Mouse (Mus musculus) cerebellum, postnatal 4 days (tissue): Measurements from ENCODE around the gene Swt1.
"Not testable (repeated sequence)": the region's sequence is repeated elsewhere in the genome, so short reads cannot be mapped to it uniquely, and the experiment has no call there.

ENCODE experiments used
- DNase-seq, 2 experiments: peaks; one replicate each; pipeline ENCODE4 v3.0.0; 2022; ENCODE audit warnings: low spot score in 2 of 2, mixed read lengths in 1 of 2

Gene Swt1

GRCm38 (mm10) chr1:151366944-151367605 is 61.2 kb downstream of the Swt1 start:
- no peak for DNase-seq

GRCm38 (mm10) chr1:151359374-151359773 is 68.9 kb downstream of the Swt1 start:
- no peak for DNase-seq

DNA sequence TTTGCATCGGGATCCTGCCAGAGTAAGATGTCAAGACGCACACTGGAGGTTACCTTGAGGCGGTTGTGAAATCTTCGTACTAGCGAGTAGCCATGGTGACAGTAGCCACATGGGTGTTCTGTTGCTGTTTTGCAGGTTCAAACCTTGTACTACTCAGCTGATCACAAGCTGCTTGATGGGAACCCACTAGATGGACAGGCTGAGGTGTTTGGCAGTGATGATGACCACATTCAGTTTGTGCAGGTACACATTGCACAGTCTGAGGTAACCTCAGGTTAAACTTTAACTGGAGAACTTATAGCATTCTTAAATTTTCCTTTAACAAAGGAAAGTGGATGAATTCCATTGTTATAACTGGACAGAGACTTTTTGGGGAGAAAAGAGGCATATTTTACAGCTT is 72.3 kb downstream of the Swt1 start:
- no peak for DNase-seq

GRCm38 (mm10) chr1:151352911-151353310 is 75.3 kb downstream of the Swt1 start:
- no peak for DNase-seq

DNA sequence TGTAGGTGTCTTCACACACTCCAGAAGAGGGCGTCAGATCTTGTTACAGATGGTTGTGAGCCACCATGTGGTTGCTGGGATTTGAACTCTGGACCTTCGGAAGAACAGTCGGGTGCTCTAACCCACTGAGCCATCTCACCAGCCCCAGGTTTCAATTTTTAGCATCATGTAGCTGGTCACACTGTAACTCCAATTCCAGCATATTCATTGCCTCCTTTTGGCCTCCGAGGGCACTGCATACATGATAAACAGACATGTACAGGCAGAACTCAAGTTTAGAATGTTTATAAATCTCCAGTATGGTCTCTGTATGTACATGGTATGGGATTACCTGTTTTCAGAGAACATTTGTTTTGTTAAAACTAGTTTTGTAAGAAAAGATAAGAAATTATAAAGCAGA is 80.0 kb downstream of the Swt1 start:
- not testable (repeated sequence) for DNase-seq

DNA sequence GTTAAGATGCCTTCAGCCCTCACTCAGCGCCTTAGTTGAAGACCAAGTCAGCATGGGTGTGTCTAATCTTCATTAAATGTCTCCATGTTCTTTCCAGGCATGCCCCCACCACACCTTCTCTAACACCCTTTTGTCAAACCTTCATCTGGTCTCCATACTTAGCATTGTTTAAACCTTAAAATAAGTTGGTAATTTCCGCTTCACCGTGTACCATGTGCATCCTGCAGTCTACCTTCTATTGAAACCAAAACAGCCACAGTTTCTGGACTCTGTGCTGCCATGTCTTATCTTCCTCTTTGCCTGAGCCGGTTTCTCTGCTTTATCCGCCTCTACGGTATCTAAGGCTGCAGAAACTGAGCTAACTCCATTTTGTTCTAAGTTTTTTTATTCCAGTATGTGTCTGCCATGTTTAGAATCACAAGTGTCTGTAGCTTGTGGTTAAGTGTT is 81.6 kb downstream of the Swt1 start:
- no peak for DNase-seq

- no peak for DNase-seq
Measured at GRCm38 (mm10) chr1:151345863-151346195, 82.4 kb downstream of the Swt1 start.

GRCm38 (mm10) chr1:151345109-151345862 is 83.0 kb downstream of the Swt1 start:
- DNase-seq: peak; percentile 96 to 98

DNA sequence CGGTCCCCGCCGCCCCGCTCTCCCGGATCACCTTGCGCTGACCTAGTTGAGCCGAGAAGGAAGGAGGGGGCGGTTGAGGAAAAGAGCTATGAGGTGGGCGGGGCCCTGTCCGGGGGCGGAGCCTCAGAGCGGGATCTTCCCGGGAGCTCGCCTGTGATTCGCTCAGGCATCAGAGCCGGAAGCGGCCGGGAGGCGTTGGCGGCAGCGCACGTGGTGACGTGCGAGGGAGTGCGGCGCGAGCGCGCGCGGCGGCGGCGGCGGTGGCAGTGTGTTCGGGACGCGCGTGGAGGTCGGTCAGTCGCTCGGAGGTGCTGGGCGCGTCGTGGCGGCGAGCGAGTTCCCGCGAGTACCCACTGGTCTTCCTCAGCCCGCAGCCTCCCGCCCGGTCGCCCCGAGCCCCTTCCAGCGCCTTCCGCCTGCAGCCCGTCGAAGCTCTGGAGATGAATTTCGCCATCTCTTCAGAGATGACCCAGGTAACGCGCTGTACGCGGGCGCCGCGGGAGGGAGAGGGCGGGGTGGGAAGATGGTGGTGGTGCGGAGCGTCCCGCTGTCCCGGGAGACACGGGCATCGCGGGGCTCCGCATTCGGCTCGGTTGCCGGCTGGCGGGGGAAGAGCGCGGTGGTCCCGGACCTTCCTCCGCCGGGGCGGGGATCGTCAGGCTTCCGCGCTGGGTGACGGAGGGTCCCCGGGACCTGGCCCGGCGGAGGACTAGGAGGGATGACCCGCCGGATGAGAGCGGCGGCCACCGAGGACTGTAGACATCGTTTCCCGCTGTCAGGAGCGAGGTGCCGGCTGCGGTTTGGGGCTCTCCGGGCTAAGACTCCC is 83.8 kb downstream of the Swt1 start, which contains the start of gene Ivns1abp:
Gene Ivns1abp, plus strand, starts transcription at position 195 of the 826 bp plus-strand sequence.
- DNase-seq: peak; percentile 92 to 96

GRCm38 (mm10) chr1:151343571-151344282 is 84.5 kb downstream of the Swt1 start:
- no peak for DNase-seq

- no peak for DNase-seq
Measured at GRCm38 (mm10) chr1:151342968-151343367, 85.3 kb downstream of the Swt1 start.

GRCm38 (mm10) chr1:151342311-151342710 is 85.9 kb downstream of the Swt1 start:
- DNase-seq: no peak

DNA sequence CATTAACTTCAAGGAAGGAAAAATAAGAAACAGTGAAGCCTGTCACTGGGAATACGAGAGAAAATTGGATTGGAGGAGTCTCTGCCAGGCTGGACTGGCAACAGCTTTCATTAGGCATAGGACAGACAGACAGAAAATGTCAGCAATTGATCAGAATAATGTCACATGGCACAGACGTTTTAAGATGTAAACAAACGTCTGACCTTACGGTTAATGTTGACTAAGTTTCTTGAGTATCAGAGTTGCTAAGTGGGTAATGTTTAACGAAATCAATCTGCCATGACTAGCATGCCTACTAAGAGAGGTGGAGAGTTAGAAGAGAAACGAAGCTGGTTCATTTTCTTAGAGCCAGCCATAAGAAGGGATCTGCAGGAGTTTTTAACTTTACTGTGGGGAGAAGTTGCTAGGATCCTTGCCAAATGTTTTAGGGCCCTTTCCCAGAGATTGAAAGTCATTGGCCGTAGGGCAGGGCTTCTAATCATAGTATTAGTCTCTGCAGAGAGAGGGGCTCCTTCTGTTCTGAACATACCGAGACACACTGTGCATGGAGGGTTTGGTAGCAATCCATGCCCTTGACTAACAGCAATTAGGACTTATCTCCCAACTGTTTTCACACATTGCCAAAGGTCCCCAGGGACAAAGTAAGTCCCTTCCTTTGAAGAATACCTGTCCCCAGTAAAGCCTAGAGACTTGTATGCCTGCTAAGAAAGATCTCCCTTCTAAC is 86.8 kb downstream of the Swt1 start:
- no peak for DNase-seq

DNA sequence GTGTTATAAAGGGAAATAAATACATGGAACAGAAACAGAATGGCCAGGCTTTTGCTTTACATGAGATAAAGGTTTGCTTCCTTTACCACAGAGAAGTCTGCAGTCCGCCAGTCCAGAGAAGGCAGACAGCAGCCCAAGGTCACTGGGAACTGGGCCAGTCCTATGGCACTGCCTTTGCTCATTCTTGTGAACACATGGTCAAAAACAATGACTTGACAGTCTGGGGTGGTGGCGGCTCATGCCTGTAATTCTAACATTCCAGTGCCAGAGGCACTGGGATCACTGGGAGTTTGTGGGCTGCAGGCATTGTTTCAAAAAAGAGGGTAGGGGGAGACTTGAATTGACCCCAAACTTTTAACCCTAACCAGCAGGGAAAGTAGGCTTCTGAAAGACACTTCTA is 89.3 kb downstream of the Swt1 start:
- no peak for DNase-seq

GRCm38 (mm10) chr1:151338234-151338633 is 90.0 kb downstream of the Swt1 start:
- no peak for DNase-seq

DNA sequence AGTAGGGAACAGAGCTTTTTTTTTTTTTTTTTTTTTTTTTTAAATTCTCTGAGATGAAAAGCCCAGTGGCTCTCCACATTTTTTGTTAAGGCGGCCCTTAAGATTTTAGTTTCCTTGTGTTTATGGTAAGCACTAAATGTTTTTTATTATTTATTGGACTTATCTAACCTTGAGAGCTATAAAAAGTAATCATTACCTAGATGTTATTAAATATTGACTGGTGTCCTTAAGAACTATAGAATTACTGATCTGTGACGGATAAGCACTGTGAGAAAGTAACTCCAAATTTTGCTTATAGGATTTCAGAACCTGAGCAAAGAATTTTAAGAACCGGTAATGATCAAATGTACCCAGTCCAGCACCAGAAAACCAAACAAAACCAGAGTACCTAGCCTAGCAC is 95.4 kb downstream of the Swt1 start:
- DNase-seq: no peak

DNA sequence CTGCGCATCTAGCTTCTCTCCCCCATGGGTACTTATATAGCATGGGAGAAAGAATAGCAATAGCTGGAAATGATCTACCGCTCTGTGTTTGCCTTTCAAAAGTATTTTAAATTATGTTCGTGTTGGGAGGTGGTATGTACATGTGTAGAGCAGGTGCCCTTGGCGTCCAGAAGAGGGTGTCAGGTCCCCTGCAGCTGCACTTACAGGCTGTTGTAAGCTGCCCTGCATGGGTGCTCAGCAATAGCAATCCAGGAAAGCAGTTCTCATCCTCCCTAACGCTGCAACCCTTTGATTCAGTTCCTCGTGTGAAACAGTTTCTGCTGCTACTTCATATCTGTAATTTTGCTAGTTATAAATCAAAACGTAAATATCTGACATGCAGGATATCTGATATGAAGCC is 98.7 kb downstream of the Swt1 start:
- DNase-seq: no peak

DNA sequence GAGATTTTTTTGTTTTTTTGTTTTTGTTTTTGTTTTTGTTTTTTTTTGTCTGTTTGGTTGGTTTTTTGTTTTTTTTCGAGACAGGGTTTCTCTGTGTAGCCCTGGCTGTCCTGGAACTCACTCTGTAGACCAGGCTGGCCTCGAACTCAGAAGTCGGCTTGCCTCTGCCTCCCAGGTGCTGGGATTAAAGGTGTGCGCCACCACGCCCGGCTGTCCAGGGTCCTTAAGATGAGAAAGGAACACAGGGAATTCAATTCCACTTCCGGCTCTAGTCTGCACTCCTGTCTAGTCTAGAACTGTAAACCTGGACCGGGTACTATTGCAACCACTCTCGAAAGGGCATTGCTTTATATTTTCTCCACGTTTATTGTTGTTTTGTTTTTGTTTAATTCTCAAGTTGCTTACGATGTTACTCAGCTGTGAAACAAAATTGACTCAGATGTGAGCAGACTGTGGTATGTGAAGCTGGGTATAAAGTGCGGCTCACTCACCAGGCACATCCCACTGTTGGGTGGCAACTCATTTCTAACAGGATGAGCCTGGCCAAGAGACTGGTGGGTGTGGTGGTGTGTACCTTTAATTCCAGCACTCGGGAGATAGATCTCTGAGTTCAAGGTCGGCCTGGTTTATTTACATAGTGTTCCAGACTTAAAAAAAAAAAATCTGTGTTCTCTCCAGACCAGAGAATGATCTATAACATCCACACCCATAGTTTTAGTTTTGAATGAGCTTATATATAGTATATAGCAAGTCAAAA is 99.7 kb downstream of the Swt1 start:
- DNase-seq: no peak

DNA sequence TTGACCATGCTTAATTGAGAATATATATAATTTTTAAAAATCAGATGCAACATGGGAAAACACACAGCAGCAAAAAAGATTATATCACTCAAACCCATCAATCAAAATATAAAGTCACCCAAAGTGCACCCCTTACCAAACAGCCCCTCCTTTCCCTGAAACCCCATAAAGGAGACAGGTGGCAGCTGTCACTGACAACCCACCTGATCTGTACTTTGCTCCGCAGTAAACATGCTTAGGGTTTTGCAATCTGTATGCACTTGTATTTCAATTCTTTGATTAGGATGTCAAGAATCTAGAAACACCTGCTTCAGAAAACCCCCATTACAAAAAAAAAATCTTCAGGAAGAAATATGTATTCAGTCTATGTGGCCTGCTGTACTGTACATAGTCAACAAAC is 102.9 kb downstream of the Swt1 start:
- DNase-seq: no peak

GRCm38 (mm10) chr1:151320408-151320807 is 107.8 kb downstream of the Swt1 start:
- DNase-seq: no peak
